Mouse (Mus musculus): ENCODE results near the gene Elmo1.

Elmo1 gene

DNA sequence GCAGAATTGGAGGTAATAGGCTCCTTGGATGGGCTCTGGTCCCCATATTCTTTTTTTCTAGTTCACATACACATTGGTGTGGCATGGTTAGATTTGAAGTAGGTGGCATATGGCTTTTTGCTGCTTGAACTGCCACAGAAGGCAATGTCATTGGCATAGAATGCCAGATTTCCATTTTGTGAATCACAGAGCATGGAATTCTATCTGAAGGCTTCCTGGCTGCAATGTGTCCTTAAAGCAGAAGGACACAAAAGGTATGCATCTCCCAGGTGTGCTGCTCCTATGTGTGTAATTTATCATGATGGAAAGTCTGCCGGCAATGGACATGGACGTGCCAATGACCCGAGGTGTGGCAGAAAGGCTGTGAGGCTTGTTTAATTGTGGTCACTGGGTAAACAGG, 371.2 kb downstream of the Elmo1 start:
- no peak for DNase-seq (ENCODE audit: low read depth, low spot score)

DNA sequence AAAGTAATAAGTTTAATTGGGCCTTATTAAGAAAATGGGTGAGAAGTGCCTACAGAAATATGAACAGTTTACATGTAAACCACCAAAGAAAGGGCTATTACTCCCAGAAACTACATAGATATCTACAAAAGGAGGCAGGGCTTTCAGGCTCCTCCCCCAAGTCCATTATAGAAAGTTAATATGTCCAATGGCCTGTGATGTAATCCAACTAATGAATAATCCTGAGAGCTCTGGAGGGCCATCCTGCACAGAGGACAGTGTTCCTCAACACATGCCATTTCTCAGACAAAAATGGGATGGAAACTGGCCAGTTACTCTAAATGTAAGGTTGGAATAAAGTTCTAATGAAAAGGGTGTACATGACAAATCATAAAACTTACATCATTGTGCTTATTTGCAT, 373.8 kb downstream of the Elmo1 start:
- no peak for DNase-seq (ENCODE audit: low read depth, low spot score)

DNA sequence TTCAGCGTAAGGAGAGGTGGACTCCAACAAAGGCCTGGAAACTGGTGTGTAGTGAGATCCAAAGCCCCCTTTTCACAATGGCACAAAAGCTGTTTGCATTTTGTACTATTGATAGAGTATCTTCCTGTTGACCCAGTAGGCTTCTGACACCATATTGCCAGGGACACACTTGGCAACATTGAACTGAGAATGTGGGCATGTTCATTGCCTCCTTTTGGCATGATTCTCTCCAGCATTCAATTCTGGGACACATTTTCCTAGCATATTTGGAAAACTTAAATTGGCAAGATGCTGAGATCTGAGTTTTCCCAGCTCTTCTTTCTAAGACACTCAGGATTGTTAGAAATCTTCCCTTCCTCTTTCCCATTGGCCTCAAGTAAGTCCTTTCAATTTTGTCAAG, 377.0 kb downstream of the Elmo1 start:
- no peak for DNase-seq (ENCODE audit: low read depth, low spot score)

DNA sequence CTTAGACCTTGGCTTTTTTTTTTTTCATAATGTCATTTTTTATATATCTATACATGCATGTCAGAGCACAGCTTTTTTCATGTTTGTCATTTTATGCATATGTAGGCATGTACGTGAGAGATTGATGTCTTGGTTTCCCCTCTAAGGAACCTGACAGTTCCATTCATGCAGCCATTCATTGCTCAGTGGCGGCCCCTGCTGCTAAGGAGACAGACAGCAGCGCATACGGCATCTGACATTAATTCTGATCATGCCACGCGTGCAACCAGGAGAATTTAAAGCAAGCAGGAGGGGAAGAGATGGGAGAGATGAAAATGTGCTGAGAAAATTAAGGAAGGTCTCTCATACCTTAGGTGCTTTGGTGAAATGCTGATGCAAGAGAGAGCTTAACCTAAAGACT, 381.3 kb downstream of the Elmo1 start:
- no peak for DNase-seq (ENCODE audit: low read depth, low spot score)

GRCm38 (mm10) chr13:20472301-20472831, 382.0 kb downstream of the Elmo1 start:
- no peak for DNase-seq (ENCODE audit: low read depth, low spot score)

GRCm38 (mm10) chr13:20472891-20473539, 382.6 kb downstream of the Elmo1 start:
- DNase-seq (ENCODE audit: low read depth, low spot score), result peak; percentile 81

DNA sequence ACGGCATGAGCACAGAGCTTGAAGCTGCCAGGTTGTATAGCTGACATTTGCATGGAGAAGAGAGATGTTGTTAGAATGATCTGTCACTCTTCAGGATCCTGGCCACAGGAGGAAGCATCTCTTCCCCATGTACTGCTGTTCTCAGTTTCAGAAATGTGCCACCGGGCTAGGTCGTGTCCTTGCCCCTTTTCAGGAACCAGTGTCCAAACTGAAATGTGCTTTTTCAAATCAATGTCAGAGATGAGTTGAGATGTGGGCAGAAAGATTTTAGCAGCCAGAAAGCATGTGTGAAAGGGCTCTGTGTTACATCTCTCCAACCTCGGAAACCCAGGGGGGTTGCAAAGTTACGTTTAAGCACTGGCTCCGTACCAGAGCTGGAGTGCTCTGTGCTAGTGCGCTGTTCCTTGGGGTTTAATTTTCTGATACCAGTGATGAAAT, 383.3 kb downstream of the Elmo1 start:
- DNase-seq (ENCODE audit: low read depth, low spot score), result no peak

GRCm38 (mm10) chr13:20474600-20474999, 384.2 kb downstream of the Elmo1 start:
- no peak for DNase-seq (ENCODE audit: low read depth, low spot score)

GRCm38 (mm10) chr13:20481805-20482204, 391.4 kb downstream of the Elmo1 start:
- no peak for DNase-seq (ENCODE audit: low read depth, low spot score)

DNA sequence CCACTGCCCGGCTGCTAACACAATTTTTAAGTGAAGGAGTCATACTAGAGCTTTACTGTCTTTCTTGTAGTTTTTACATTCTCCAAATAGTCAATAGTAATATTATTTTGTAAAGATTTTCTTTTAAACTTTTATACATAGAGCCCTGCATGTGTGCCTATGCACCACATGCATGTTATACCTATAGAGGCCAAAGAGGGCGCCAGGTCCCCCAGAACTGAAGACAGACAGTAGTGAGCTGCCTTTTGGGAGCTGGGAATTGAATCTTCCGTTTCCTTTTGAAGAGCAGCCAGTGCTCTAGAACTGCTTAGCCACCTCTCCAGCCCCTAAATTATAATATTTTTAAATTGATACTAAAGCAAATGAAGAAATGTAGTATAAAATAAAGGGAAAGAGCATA, 398.7 kb downstream of the Elmo1 start:
- DNase-seq (ENCODE audit: low read depth, low spot score), result no peak

- no peak for DNase-seq (ENCODE audit: low read depth, low spot score)
Measured at GRCm38 (mm10) chr13:20489698-20490417, 399.5 kb downstream of the Elmo1 start.

- DNase-seq (ENCODE audit: low read depth, low spot score), result no peak
Measured at GRCm38 (mm10) chr13:20490860-20491594, 400.6 kb downstream of the Elmo1 start.

- DNase-seq (ENCODE audit: low read depth, low spot score), result no peak
Measured at GRCm38 (mm10) chr13:20491666-20492065, 401.3 kb downstream of the Elmo1 start.

GRCm38 (mm10) chr13:20494047-20494739, 403.8 kb downstream of the Elmo1 start:
- DNase-seq (ENCODE audit: low read depth, low spot score), result no peak

GRCm38 (mm10) chr13:20501923-20502322, 411.5 kb downstream of the Elmo1 start:
- DNase-seq (ENCODE audit: low read depth, low spot score), result no peak

DNA sequence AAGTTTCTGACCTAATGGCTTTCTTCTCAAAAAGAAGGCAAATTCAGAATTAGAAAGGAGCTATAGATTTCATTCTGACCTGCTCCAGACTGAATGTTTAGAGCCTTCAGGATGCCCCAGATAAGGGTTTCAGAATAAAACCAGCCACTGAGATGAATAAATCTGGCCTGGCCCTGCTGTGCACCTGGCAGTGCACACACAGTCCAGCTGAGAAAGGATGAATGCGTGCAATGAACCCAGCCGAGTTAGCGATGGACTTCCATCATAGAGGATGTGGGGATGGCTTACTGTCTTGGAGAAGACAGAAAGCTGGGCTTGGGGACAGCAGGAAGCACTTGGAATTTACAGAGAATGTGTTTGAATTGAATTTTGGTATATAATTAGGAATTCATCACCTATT, 413.0 kb downstream of the Elmo1 start:
- DNase-seq (ENCODE audit: low read depth, low spot score), result no peak

GRCm38 (mm10) chr13:20507381-20508129, 417.2 kb downstream of the Elmo1 start:
- DNase-seq (ENCODE audit: low read depth, low spot score), result no peak

- no peak for DNase-seq (ENCODE audit: low read depth, low spot score)
Measured at GRCm38 (mm10) chr13:20511026-20511425, 420.6 kb downstream of the Elmo1 start.

DNA sequence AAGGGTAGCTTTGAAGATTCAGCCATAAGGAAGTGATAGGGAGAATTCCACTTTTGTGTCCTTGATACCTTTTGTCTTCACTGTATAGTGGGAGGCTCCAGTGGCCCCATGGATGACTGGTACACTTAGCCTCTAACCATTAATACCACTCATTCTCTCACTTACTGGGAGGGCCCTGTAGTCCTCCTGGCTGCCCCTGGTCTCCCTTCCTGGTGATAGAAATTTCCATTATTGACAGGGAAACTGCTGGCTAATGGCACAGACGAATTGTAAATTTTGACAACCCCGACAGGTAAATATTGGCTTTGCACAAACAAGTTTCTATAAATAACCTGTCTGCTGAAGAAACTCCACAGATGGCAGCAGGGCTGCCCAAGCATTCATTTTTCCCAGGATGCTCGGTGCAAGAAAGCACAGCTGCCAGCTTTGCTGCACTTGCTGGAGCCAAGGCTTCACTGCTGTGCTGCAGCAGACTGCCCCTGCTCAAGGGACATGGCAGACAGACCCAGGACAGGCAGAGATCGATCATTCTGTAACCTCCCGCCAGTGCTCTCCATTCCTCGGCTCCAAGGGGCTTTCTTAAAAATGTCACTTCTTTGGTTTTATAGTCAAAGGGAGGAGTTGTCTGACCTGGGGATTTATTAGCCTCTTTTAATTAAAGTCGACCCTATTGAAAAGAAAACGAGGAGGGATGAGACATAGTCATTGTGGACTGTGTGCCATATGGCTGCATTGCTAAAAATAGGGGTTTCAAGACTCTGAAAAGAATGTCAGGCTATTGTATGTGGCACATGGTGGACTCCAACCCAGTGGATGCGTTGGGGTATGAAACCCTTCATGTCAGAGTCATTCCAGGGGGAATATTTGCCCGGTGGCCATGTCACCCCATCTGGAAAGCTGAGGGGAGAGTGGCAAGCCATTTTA, 422.2 kb downstream of the Elmo1 start:
- DNase-seq (ENCODE audit: low read depth, low spot score), result no peak

DNA sequence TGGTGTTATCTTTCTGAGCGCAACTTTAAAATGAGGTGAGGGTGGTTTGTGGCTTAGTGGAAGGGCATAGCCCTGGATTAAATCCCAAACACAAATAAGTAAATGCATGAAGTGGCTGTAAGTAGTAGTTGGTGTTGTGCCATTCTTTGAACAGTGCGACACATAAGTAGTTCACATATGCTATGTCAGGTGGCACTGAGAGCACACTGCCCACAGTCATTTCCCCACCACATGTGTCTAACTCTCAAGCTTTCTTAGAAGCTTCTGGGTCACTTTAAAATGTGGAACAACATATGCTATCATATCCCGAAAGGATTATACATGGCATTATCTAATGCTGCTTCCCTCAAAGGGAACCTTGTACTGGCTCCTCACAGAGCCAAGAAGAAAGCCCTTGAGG, 424.3 kb downstream of the Elmo1 start:
- no peak for DNase-seq (ENCODE audit: low read depth, low spot score)

Data from brain, embryonic 18.5 days (tissue).